Mouse (Mus musculus) brain, embryonic 14.5 days (tissue): ENCODE measurements around the gene Arl4d.

ENCODE experiments used
- CTCF ChIP-seq: fragments of 200-500 bp; IDR thresholded peaks from 2 replicates; pipeline ENCODE4 v1.5.1; 2012; ENCODE audit warnings: inconsistent platforms, mild to moderate bottlenecking, moderate library complexity, borderline replicate concordance; ENCODE audit not compliant: insufficient read depth, insufficient read length; ENCODE audit errors: extremely low read depth
- POLR2A ChIP-seq: fragments of 200-500 bp; IDR thresholded peaks from 2 replicates; pipeline ENCODE4 v1.6.1; 2012; ENCODE audit warnings: mild to moderate bottlenecking, inconsistent platforms, borderline replicate concordance; ENCODE audit not compliant: poor library complexity, insufficient read depth, insufficient read length, severe bottlenecking; ENCODE audit errors: extremely low read depth

- TF ChIP-seq POLR2A: no peak
- TF ChIP-seq CTCF: no peak
Measured at GRCm38 (mm10) chr11:101700446-101700845, 35.1 kb downstream of the Arl4d start.
